Mouse (Mus musculus) left cerebral cortex, postnatal 25 days (tissue): Measurements from ENCODE around the gene Myo1a. TPM values are rescaled to one million over a fixed set of nuclear protein-coding genes. Genes with fewer than 3 reads are reported as not detected.

Experiments
- DNase-seq, 2 experiments: peaks; one replicate each; pipeline ENCODE4 v3.0.0; 2022; ENCODE audit warnings: low spot score in 2 of 2, mixed read lengths in 1 of 2
- intact Hi-C: fragments of 180-260 bp; cut with DNase I; formaldehyde crosslinking; loops from one replicate; pipeline ENCODE4 v1.15.1; 2025
- total RNA-seq, 2 experiments: library from RNA; stranded (reverse); gene quantifications; 2 replicates each; pipeline ENCODE4 v1.2.3; 2021

The Myo1a gene
- total RNA-seq, 2 experiments from 2014 or later = 0.39 to 1.1 TPM

DNA sequence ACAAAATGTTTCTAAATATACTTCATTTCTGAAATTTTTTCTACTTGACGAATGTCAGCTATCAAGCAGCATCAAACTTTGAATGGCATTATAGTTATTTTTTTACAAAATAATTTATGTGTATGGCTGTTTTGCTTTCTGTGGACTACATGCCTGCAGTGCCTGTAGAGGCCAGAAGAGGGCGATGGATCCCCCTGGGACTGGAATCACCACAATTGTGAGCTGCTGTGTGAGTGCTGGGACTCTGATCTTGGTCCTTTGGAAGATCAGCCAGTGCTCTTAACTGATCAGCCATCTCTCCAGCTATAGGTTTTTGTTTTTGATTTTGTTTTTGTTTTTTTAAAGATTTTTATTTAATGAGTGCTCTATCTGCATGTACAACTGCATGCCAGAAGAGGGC, 33.7 kb upstream of the Myo1a start:
- intact Hi-C loops = no loop called here
- no peak for DNase-seq

DNA sequence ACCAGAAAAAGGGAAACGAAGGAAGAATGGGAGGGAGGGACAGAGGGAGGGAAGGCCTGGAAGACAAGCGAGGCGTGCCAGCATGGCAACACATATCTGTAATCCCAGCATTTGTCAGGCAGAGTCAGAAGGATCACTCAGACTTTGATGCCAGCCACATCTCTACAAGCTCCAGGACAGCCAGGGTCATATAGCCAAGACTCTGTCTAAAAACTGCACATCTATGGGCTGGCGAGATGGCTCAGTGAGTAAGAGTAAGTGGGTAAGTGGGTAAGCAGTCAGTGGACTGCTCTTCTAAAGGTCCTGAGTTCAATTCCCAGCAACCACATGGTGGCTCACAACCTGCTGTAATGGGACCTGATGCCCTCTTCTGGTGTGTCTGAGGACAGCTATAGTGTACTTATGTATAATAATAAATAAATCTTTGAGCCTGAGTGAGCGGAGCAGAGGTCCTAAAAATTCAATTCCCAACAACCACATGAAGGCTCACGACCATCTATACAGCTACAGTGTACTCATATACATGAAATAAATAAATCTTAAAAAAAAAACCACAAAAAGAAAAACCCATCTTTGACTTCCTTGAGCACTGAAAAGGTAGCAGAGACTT, 30.8 kb upstream of the Myo1a start:
- intact Hi-C loops = loop anchor here (1.0 kb wide), 1 partner anchor 33 kb away; no protein-coding TSS in a partner anchor
- no peak for DNase-seq

DNA sequence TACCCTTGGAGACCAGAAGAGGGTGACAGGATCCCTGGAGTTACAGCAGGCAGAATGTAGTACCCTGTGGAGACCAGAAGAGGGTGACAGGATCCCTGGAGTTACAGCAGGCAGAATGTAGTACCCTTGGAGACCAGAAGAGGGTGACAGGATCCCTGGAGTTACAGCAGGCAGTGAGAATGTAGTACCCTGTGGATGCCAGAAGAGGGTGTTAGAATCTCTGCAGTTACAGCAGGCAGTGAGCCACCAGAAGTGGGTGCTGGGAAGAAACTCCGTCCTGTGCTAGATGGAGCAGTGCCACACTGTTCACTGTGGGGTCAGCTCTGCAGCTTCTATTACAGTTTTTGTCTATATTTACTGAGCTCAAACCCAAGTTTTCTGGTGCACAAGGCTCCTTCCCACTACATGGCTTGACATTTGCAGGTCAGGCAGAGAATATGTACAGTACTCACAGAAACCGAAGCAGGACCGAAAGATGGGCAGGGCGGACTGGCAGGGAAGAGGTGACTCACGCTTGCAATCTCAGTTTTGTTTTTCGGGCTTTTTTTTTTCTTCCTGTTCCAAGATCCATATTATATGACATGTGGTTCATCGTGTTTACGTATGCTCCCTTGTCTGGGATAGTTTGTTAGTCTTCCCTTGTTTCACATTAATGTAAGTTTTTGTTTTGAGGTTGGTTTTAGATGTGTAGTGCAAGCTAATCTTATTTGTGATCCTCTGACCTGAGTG, 30.0 kb upstream of the Myo1a start:
- DNase-seq = peak; percentile 93 to 99
- intact Hi-C loops = loop anchor here (1.0 to 5.0 kb wide), 2 partner anchors 34 to 262 kb away; no protein-coding TSS in a partner anchor

DNA sequence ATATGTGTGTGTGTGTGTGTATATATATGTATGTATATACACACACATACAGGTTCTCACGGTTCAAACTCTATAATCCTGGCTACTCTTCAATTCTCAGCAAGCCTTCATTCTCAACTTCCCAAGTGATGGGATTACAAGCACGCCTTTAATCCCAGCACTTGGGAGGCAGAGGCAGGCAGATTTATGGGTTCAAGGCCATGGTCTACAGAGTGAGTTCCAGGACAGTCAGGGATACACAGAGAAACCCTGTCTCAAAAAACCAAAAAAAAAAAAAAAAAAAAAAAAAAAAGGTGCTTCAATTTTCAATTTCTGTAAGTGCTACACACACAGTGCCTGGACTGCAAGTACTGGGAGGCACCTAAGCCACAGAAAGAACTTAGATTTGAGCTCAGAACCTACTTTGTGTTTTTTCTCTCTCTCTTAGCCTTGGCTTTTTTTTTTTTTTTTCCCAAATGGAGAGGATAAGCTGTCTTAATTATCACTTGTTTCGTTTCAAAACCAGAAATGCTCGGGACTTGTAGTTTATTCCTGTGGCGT, 29.0 kb upstream of the Myo1a start:
- intact Hi-C loops = loop anchor here (5.0 kb wide), 1 partner anchor 261 kb away; no protein-coding TSS in a partner anchor
- no peak for DNase-seq

DNA sequence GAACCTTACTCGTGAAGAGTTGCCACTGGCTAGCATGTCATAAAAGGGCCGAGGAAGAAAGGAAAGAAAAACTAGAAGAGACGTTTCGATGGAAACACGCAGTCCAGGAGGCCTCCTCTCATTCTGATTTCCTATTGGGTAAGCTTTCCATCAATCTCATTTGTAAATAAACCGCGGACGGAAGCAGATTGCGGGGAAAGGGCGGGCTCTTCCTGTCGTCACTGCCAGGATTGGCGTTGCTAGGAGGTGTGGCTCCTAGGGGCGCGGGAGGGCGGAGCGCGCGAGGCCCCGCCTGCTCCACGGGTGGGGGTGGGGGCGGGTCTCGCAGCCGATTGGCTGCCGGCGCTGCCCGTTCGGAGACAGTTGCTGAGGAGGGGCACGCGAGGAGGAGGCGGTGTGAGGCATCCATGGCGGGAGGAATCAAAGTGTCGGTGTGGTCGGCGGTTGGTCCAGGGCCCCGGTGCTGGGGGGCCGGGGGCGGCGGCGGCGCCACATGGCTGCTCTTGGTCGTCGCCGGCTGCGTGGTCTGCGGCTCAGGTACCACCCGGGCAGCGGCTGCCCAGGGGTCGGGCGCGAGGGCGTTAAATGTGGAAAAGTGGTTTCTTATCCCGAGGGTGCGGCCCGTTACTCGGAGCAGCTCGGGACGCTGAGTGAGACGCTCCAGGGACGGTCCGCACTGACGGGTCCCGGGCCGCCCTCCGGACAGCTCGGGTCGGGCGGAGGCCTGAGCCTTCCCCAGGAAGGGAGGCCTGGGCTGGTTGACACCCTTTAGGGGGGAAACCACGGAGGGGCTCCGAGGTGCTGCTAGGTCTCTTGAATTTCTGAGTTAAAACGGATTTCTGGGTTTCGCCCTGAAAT, 28.1 kb upstream of the Myo1a start:
- intact Hi-C loops = loop anchor here (5.0 kb wide), 1 partner anchor 260 kb away; no protein-coding TSS in a partner anchor
- peak; percentile 93 to 99 for DNase-seq

DNA sequence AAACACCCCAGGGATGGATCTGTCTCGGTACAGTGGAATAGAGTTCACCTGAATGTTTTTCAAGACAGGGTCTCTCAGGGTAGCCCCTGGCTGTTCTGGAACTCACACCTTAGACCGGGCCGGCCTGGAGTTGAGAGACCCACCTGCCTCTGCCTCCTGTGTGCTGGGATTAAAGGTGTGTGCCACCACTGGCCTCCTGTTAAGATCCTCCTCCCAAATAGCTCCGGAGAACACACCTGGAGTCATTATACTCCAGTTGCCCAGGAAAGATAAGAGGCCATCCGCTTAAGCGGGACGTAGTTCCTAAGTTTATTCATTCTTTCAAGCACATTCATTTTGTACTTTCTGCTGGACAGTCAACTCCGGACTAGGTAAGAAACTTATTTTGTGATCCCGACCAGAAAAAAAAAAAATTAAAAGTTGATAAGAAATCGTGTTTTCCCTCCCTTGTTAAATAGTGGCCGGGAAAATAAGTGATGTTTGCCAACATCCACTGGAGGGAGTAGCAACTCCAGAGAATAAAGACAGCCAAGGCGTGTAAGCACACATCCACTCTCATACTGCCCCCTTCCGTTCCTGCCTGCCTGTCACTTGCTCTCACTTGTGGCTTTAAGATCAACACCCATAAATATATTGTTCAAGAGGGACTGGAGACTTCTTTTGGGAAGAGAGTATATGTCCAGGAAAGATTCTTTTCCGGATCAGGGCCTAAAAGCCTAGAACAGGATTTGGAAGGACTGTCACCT, 27.2 kb upstream of the Myo1a start:
- peak; percentile 46 to 81 for DNase-seq
- intact Hi-C loops = loop anchor here (2.0 to 5.0 kb wide), 2 partner anchors 61 to 260 kb away; partner anchors contain the start of gene Zbtb39

DNA sequence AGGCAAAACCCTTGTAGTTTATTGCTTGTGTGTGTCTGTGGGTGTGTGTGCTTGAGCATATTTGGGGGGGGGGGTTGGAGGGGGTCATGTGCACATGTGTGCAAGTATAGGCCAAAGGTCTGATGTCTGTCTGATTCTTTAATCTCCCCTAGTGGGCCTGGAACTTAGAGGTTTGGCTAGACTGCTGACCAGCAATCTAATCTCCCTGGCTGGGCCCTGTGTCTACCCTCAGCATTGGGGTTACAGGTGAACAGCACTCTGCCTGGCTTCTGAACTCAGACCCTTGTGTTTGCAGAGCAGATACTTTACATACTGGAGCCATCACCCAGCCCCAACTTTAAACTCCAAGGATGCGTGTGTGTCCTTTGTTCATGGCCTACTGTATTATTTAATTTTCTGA, 25.8 kb upstream of the Myo1a start:
- no peak for DNase-seq
- intact Hi-C loops = loop anchor here (2.0 to 5.0 kb wide), 2 partner anchors 60 to 258 kb away; partner anchors contain the start of gene Zbtb39

DNA sequence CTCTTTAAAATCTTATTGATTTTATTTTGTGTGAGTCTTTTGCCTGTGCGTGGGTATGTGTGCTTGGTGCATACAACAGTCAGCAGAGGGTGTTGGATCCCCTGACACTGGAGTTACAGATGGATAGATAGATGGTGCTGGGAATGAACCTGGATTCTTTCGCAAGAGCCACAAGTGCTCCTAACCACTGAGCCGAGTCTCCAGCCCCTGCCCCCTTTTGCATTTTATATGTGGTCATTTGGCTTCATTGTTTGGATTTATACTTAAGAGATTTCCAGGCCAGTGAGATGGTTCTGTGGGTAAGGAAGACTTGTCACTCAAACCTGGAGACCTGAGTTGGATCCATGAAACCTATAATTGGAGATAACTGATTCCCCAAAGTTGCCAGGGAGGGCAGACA, 25.1 kb upstream of the Myo1a start:
- intact Hi-C loops = loop anchor here (2.0 to 5.0 kb wide), 2 partner anchors 59 to 257 kb away; partner anchors contain the start of gene Zbtb39
- no peak for DNase-seq

DNA sequence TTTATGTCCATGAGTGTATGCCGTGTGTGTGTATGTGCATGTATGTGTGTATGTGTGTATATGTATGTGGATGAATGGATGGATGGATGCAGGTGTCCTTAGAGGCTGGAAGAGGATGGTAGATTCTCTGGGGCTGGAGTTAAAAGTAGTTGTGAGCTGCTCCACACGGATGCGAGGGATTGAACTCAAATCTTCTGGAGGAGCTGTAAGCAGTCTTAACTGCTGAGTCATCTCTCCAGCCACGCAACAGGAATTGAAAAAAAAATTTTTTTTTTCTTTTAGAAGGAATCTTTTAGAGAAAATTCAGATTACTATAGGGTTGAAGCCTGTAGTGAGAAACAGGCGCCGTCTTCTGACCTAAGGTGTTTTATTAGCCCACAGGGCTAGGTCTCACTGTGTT, 22.1 kb upstream of the Myo1a start:
- intact Hi-C loops = no loop called here
- no peak for DNase-seq

DNA sequence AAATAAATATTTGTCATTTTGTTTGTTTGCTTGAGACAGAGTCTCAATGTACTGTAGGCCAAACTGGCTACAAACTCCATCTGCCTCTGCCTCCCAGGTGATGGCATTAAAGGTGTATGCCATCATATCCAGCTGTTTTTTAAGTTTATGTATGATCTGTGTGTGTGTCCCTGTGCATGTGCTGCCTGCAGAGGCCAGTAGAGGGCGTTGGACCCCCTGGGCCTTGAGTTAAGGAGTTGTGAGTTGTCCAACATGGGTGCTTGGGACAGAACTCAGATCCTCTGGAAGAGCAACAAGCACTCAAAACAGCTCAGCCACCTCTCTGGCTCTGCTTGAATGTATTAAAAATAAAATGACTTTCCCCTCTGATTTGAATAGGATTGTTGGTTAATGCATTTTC, 13.9 kb upstream of the Myo1a start:
- DNase-seq = no peak
- intact Hi-C loops = no loop called here

DNA sequence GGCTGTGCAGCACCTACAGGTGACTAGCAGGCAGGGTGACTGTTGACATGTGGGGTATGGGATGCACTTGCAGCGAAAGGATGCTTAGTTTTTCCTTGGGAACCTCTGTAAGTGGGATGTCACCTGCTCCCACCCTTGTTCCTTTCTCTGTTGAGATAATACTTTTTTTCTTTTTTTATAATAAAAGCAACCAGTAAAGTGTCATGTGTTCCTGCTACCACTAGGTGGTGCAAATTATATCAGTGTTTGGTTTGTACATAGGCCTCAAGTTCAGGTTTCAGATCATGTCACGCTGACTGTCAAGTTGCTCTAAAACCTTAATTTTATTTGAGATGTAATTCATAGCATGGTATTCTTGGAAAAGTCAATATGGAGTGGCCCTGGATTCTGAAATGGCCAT, 10.3 kb upstream of the Myo1a start:
- peak; percentile 30 to 32 for DNase-seq
- intact Hi-C loops = loop anchor here (1.0 to 5.0 kb wide), 3 partner anchors 40 to 313 kb away; partner anchors contain the start of gene Hsd17b6

DNA sequence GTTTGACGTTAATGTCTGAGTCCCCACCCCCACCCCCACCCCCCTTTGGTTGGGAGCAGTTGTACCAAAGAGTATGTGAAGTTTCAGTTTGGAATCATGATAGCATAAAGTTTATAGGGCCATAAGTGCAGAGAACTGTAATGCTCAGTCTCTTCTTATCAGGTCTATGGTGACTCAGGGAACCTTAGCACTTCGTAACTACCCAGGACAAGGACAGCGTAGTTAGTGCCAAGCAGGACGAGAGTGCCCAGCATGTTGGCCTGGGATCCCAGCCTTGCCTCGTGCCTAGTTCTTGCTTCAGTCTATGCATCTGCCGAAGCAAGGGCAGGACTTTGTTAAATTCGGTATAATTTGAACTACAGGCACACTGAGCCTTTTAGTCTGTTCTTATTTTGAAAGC, 9.2 kb upstream of the Myo1a start:
- DNase-seq = no peak
- intact Hi-C loops = loop anchor here (5.0 kb wide), 2 partner anchors 242 to 312 kb away; partner anchors contain the start of gene Hsd17b6

DNA sequence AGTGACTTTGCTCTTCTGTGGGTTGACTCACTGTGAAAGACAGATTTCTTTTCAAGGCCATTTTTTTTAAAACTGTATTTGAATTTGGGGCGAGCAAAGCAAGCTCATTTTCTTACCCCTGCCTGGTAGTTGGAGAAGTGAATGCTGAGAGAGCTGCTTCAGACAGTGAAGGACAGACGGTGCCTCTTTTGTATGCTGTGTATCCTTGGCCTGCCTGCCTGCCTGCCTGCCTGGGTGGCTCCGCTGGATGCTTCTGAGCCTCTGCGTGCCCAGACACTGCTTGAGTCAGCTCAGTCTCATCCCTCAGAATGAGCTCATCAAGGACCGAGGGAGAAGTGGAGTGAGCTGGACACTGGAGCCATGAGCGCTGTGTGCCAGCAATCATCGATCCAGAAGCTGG, 6.0 kb upstream of the Myo1a start:
- DNase-seq = no peak
- intact Hi-C loops = loop anchor here (5.0 kb wide), 2 partner anchors 238 to 308 kb away; partner anchors contain the start of gene Hsd17b6

DNA sequence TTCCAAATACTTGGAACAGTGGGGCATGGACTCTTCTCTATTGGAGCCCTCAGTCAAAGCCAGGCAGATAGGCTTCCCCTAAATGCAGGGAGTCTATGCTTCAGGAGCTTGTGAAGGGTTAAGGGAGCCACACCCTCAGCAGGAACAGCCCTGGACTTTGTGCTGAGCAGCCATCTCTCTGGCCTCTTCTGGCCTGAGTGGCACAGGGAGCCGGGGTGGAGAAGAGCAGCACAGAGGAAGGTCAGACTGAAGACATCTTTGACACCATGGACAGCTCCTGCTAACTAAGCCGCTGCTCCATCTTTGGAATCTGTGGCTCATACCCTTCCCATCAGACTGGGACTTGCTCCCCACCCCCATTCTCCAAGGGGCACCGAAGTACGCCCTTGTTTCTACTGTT, 1.7 kb upstream of the Myo1a start:
- DNase-seq = no peak
- intact Hi-C loops = no loop called here

DNA sequence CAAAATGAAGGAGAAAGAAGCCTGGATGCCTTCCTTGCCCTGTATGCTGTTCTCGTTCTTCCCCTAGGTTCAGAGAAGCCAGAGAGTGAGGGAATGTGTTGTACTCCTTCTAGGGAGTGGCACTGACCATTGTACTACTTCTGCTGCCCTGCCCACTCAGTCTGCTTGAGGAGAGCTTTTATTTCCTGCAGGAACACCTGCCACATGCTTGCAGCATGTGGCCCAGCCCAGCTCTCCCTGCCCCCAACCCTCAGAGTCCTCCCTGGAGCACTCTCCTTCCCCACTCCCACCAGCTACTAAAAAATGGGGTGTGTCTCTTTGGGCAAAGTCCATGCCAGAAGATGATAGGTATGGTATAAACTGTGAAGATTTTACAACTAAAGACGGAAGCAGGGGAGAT, 677 bp upstream of the Myo1a start:
- DNase-seq = no peak
- intact Hi-C loops = no loop called here

DNA sequence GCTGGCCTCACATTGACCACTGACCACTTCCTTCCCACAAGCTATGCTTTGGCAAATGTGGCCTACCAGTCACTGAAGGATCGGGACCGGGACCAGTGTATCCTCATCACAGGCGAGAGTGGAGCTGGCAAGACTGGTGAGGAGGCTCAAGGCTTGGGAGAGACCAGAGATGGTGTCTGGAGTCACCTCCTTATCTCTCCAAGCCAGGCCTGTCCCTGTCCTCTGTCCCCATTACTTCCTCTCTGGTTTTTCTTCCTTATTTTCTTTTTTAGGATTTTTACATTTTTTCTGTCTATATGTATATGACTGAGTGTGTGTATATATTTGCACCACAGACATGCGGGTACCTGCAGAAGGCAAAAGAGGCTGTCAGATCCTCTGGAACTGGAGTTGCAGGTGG, 813 bp downstream of the Myo1a start:
- intact Hi-C loops = no loop called here
- no peak for DNase-seq

DNA sequence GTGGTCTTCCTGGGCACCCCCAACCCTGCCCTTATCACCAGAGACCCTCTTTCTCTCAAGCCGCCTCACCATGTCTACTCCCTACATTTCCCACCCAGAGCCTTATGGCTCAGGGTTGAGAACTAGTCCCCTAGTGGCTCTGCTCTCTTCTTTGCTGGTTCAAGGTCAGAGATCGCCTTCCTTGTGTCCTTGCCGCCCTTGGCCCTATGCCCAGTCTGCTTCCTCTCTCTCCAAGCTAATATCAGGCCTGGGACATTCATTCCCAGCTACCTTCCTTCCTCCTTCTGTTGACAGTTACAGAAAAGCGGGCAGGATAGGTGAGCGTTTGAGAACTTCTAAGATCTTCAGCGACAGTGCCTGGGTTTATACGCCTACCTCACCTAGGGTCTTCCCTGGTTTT, 2.8 kb downstream of the Myo1a start:
- DNase-seq = no peak
- intact Hi-C loops = no loop called here

DNA sequence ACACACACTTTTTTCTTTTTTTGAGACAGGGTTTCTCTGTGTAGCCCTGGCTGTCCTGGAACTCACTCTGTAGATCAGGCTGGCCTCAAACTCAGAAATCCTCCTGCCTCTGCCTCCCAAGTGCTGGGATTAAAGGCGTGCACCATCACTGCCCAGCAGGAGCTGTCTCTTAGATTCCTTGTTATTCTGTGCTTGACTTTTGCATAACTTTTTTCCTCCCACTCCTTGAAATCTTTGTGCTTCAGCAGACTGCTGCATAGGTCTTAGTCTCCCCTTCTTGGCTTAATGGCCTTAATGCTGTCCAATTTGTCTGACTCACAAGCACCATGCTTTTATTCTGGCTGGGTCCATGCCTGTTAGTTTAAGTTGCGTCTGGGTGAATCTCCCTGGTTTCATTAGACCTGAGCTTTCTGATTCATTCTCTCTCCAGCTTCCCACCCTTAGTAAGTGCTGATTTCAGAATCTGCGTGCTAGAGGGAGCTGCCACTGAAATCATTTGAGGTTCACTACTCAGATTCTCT, 3.9 kb downstream of the Myo1a start:
- no peak for DNase-seq
- intact Hi-C loops = no loop called here

DNA sequence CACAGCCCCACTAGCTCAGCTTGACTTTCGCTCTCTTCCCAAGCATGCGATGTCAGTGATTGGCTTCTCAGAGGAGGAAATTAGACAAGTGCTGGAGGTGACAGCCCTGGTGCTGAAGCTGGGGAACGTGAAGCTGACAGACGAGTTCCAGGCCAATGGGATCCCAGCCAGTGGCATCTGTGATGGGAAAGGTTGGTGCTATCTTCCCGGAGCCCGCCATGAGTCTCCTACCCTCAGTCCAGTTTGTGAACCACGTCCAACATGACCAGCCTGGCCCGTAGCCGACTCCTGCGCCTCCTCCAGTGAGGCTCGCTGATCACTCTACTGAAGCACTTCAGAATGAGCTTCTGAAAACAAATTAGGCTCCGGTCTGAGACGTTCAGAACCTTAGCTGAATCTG, 5.4 kb downstream of the Myo1a start:
- intact Hi-C loops = no loop called here
- no peak for DNase-seq
